Mouse (Mus musculus): ENCODE data around the gene Krt36.

The Krt36 gene

DNA sequence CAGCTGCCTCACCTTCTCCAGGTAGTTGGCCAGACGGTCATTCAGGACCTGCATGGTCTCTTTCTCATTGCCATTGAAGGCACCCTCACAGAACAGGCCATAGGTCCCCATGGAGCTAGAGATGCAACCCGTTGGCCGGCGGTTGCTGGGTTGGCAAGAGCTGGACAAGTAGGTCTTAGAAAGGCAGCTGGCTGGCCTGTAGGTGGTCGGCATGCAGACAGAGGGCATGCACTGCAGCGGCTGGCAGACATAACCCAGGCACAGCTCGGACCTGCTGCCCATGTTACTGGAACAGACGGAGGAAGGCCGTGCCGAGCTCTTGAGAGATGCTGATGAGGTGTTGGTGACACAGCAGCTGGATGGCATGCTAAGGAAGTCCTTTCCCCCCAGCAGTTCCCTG lies 17.6 kb downstream of the Krt36 start, which contains the start of gene Krt32:
Gene Krt32, minus strand, starts transcription at position 366 of the 400 bp plus-strand sequence.
- no peak for DNase-seq

DNA sequence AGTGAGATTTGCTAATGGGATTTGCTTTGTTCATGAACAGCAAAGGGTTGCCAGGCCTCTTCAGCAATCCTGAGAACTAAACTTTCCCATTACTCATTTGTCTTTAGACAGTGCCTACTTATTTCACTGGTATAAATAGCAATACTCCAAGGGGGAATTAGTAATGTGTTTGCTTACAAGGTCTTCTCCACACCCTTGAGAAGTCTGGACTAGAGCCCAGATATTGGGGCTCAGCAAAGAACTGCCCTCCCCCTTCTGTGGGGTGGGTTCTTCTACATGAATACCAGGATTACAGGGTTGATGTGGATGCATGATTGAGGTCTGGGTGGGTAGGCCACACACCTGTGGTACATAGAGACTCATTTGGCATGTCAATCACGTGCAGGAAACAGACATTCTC lies 31.6 kb downstream of the Krt36 start:
- DNase-seq = no peak

DNA sequence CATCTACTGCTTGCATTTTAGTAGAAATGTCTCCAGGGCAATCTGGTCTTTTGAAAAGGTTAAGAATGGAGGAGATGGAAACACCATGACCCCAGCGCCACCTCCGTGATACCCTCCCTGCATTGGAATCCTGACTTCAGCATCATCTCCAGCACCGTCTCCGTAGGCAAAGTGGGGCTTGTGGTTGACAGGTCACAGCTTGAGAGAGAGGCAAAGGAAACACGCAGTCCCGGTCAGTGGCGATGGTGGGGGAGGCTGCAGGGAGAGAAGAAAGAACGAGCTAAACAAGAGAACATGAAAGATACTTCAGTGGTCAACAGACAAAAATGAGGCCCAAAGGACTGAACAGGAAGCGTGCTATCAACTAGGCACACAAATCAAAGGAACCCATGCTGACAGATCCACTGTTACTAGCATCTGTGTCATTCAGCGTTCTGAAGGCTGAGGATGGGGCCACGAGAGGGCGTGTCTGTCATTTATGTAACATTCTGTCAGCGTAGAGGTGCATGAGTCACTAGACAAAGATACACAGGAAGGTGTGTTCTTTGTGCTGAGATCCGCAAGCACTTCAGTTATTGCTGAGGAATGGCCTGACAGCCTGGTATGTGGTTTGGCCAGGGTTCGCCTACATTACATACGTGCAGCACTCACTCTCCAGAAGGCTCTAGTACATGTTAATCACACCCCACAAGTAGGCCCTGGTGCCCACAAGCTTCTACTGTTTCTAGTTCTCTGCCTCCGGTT lies 38.0 kb downstream of the Krt36 start:
- DNase-seq = no peak

DNA sequence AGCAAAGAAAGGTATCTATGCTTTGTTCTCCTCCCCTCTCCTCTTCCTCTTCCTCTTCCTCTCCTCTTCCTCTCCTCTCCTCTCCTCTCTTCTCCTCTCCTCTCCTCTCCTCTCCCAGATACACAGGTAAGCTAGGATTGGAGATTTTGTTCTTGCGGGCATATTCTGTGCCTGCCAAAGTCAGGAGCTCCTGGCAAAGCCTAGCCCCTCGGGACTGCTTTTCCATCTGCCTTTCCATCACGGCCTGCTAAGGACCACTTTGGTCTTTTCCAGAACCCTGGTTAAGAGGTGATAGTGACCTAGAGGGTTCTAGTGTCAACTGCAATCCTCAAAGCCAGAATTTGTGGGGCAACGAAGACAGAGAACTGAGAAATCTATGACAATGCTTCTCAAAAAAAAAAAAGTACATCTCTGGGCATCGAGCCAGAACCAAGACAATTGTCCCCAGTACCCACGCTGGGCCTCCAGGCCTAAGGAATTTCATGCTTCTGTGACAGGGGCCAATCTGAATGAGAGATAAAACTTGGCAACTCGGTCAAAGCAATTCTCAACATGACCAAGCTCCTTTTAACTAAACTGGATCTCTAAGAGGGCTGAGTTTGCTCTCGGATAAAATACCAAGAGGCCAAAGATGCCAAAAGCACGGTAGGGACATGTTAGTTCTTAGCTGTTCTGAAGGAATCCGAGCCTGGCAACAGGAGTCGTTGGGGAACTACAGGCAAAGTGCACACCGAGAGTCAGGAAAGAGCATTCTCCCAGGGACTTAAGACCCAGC lies 39.0 kb downstream of the Krt36 start:
- peak in 1 of 2 experiments; percentile 14 for DNase-seq

DNA sequence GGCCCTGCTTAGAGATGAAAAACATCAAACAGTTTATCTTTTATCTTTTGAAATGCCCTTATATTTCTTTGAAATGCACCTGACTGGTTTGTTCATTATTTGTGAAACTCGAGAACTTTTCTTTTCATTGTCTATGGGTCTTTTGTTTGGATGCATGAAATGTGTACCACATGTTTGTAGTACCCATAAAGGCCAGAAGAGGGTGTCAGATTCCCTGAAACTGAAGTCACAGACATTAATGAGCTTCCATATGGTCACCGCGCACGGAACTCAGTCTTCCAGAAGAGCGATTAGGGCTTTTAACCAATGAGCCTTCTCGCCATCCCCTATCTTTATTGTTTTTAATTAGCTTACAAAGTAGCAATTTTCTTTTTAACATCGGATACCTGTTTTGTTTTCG lies 46.6 kb downstream of the Krt36 start:
- DNase-seq = no peak

DNA sequence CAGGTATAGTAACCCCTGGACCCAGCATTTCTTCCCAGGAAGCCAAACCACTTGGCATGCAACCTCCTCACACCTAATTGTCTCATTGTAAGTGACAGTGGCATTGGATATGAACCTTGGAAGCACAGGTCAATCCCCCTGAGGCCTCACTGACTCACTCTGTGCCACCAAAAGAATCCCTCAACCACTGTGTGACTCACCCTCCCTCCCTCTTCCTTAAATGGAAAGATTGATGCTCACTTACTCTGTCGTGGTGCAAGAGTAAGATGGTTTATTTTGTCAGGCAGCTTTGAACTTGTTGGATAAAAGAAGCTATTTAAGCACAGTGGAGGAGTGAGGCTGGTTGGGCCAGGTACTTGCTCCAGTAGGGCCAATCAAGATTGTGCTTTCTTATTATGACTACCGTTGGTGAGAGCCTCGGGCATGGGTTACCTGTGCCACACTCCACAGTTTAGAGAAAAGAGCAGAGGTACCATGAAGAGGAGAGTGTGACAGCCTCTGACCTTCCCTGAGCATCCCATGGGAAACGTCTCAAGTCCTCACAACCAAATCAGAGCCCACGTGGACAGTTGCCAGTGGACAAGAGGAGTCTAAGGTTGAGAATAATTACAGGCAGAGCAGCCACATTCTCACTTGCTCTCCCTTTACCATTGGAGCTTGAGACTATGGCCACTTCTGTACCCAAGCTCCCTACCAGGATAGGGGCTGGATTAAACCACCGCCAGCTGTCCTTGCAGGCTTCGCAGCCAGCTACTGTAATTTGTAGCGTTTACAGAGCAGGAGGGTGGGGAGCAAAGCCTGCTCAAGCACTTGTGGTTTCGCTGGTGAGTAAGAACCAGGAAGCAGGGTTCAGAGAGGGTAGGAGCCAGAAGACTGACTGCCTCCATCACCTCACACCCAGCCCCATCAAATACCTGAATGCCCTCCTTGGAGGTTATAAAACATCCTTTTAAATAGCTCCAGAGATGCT lies 49.5 kb downstream of the Krt36 start:
- DNase-seq = no peak

Data from cerebellum, postnatal 36 days (tissue).